Mouse (Mus musculus): ENCODE measurements at regions not wholly inside any gene's neighbourhood (a gene's known extent, or its start where the extent isn't known, plus 50 kb on each side); places are given as distances from the start of the nearest gene placed in this dataset.

- WGBS: 82% methylated on average over 10 of the region's 10 CpGs
- TF ChIP-seq EP300 (optimal IDR thresholded peaks at IDR 0.05): no peak
- TF ChIP-seq CTCF (IDR thresholded peaks at IDR 0.05; ENCODE audit: low read depth): no peak
- Histone ChIP-seq H3K9ac (ENCODE audit: low read length) (no peak overlapping the region), H3K4me3 (ENCODE audit: low read depth, low read length) (no peak overlapping the region), H3K27ac (replicated peaks) (no peak overlapping the region), H3K4me2 (replicated peaks; ENCODE audit: low read depth) (no peak overlapping the region), H3K4me1 (replicated peaks; ENCODE audit: control insufficient read depth, insufficient read depth) (no peaks in the 10 kb centered on the region), H3K9me3 (ENCODE audit: control insufficient read depth, low read length) (no peaks in the 10 kb centered on the region), H3K36me3 (ENCODE audit: control insufficient read depth, insufficient read depth, low read length) (no peaks in the 10 kb centered on the region), H3K27me3 (ENCODE audit: control insufficient read depth, insufficient read depth, low read length) (no peaks in the 10 kb centered on the region)
- ATAC-seq (ENCODE audit: low FRiP score, low TSS enrichment): no peak
- DNase-seq (ENCODE audit: low spot score): no peak
Observed at GRCm38 (mm10) chr2:169125476-169125875, 170.1 kb upstream of the Zfp64 start.

GRCm38 (mm10) chr2:169122887-169123286 lies 167.5 kb upstream of the Zfp64 start:
- Histone ChIP-seq H3K9me3 (ENCODE audit: control insufficient read depth, low read length) (no peaks in the 10 kb centered on the region), H3K4me1 (replicated peaks; ENCODE audit: control insufficient read depth, insufficient read depth) (no peaks in the 10 kb centered on the region), H3K27me3 (ENCODE audit: control insufficient read depth, insufficient read depth, low read length) (no peaks in the 10 kb centered on the region), H3K36me3 (ENCODE audit: control insufficient read depth, insufficient read depth, low read length) (no peaks in the 10 kb centered on the region), H3K27ac (replicated peaks) (no peak overlapping the region), H3K4me3 (ENCODE audit: low read depth, low read length) (no peak overlapping the region), H3K4me2 (replicated peaks; ENCODE audit: low read depth) (no peak overlapping the region), H3K9ac (ENCODE audit: low read length) (no peak overlapping the region)
- no peak for ATAC-seq (ENCODE audit: low FRiP score, low TSS enrichment)
- DNase-seq (ENCODE audit: low spot score): no peak
- peak; percentile 39 for TF ChIP-seq CTCF (IDR thresholded peaks at IDR 0.05; ENCODE audit: low read depth)
- no peak for TF ChIP-seq EP300 (optimal IDR thresholded peaks at IDR 0.05)
- WGBS: 91% methylated on average over 7 of the region's 7 CpGs

GRCm38 (mm10) chr2:169116841-169117240 lies 161.5 kb upstream of the Zfp64 start:
- Histone ChIP-seq H3K4me2 (replicated peaks; ENCODE audit: low read depth) (no peak overlapping the region), H3K4me3 (ENCODE audit: low read depth, low read length) (no peak overlapping the region), H3K4me1 (replicated peaks; ENCODE audit: control insufficient read depth, insufficient read depth) (no peaks in the 10 kb centered on the region), H3K9me3 (ENCODE audit: control insufficient read depth, low read length) (no peaks in the 10 kb centered on the region), H3K9ac (ENCODE audit: low read length) (no peak overlapping the region), H3K36me3 (ENCODE audit: control insufficient read depth, insufficient read depth, low read length) (no peaks in the 10 kb centered on the region), H3K27me3 (ENCODE audit: control insufficient read depth, insufficient read depth, low read length) (no peaks in the 10 kb centered on the region), H3K27ac (replicated peaks) (no peak overlapping the region)
- DNase-seq (ENCODE audit: low spot score) (no peak), ATAC-seq (ENCODE audit: low FRiP score, low TSS enrichment) (no peak)
- 58% methylated on average over 10 of the region's 10 CpGs for WGBS
- TF ChIP-seq EP300 (optimal IDR thresholded peaks at IDR 0.05): no peak
- TF ChIP-seq CTCF (IDR thresholded peaks at IDR 0.05; ENCODE audit: low read depth): no peak

GRCm38 (mm10) chr2:169109044-169109443 lies 153.7 kb upstream of the Zfp64 start:
- no peaks in the 10 kb centered on the region for H3K9me3 ChIP-seq (ENCODE audit: control insufficient read depth, low read length)
- DNase-seq (ENCODE audit: low spot score) (no peak), ATAC-seq (ENCODE audit: low FRiP score, low TSS enrichment) (no peak)
- no peaks in the 10 kb centered on the region for H3K36me3 ChIP-seq (ENCODE audit: control insufficient read depth, insufficient read depth, low read length)
- H3K4me2 ChIP-seq (replicated peaks; ENCODE audit: low read depth): no peak overlapping the region
- H3K4me3 ChIP-seq (ENCODE audit: low read depth, low read length): no peak overlapping the region
- peak; percentile 54 for TF ChIP-seq CTCF (IDR thresholded peaks at IDR 0.05; ENCODE audit: low read depth)
- no peak for TF ChIP-seq EP300 (optimal IDR thresholded peaks at IDR 0.05)
- H3K27me3 ChIP-seq (ENCODE audit: control insufficient read depth, insufficient read depth, low read length): no peaks in the 10 kb centered on the region
- H3K27ac ChIP-seq (replicated peaks): no peak overlapping the region
- WGBS: 79% methylated on average over 4 of the region's 4 CpGs
- no peaks in the 10 kb centered on the region for H3K4me1 ChIP-seq (replicated peaks; ENCODE audit: control insufficient read depth, insufficient read depth)
- H3K9ac ChIP-seq (ENCODE audit: low read length): no peak overlapping the region

GRCm38 (mm10) chr2:169108037-169108436 lies 152.7 kb upstream of the Zfp64 start:
- Histone ChIP-seq H3K9ac (ENCODE audit: low read length) (no peak overlapping the region), H3K4me2 (replicated peaks; ENCODE audit: low read depth) (no peak overlapping the region), H3K9me3 (ENCODE audit: control insufficient read depth, low read length) (no peaks in the 10 kb centered on the region), H3K4me1 (replicated peaks; ENCODE audit: control insufficient read depth, insufficient read depth) (no peaks in the 10 kb centered on the region), H3K4me3 (ENCODE audit: low read depth, low read length) (no peak overlapping the region), H3K27me3 (ENCODE audit: control insufficient read depth, insufficient read depth, low read length) (no peaks in the 10 kb centered on the region), H3K36me3 (ENCODE audit: control insufficient read depth, insufficient read depth, low read length) (no peaks in the 10 kb centered on the region), H3K27ac (replicated peaks) (no peak overlapping the region)
- TF ChIP-seq CTCF (IDR thresholded peaks at IDR 0.05; ENCODE audit: low read depth) (peak; percentile 82), EP300 (optimal IDR thresholded peaks at IDR 0.05) (no peak)
- ATAC-seq (ENCODE audit: low FRiP score, low TSS enrichment): no peak
- DNase-seq (ENCODE audit: low spot score): peak; percentile 47
- WGBS: 32% methylated on average over 10 of the region's 10 CpGs

- H3K27ac ChIP-seq (replicated peaks): no peak overlapping the region
- ATAC-seq (ENCODE audit: low FRiP score, low TSS enrichment): peak; percentile 54; the same call in 1 of the 2 replicates
- 82% methylated on average over 13 of the region's 13 CpGs for WGBS
- H3K9me3 ChIP-seq (ENCODE audit: control insufficient read depth, low read length): no peaks in the 10 kb centered on the region
- H3K36me3 ChIP-seq (ENCODE audit: control insufficient read depth, insufficient read depth, low read length): no peaks in the 10 kb centered on the region
- TF ChIP-seq EP300 (optimal IDR thresholded peaks at IDR 0.05): no peak
- no peak for TF ChIP-seq CTCF (IDR thresholded peaks at IDR 0.05; ENCODE audit: low read depth)
- DNase-seq (ENCODE audit: low spot score): no peak
- H3K4me3 ChIP-seq (ENCODE audit: low read depth, low read length): no peak overlapping the region
- H3K4me2 ChIP-seq (replicated peaks; ENCODE audit: low read depth): no peak overlapping the region
- H3K27me3 ChIP-seq (ENCODE audit: control insufficient read depth, insufficient read depth, low read length): no peaks in the 10 kb centered on the region
- H3K9ac ChIP-seq (ENCODE audit: low read length): no peak overlapping the region
- no peaks in the 10 kb centered on the region for H3K4me1 ChIP-seq (replicated peaks; ENCODE audit: control insufficient read depth, insufficient read depth)
Observed at GRCm38 (mm10) chr2:169101506-169102261, 146.3 kb upstream of the Zfp64 start.

All from stomach, postnatal 0 days (tissue).